Mouse (Mus musculus) cerebellum, adult 2 months (tissue): ENCODE measurements at regions not wholly inside any gene's neighbourhood (a gene's known extent, or its start where the extent isn't known, plus 50 kb on each side); places are given as distances from the start of the nearest gene placed in this dataset.

Experiments used
- CTCF ChIP-seq: fragments of 200-500 bp; IDR thresholded peaks from 2 replicates; pipeline ENCODE4 v1.5.1; 2011; ENCODE audit warnings: low read depth, mild to moderate bottlenecking, control low read depth, low read length, moderate library complexity, borderline replicate concordance; ENCODE audit not compliant: insufficient read depth
- POLR2A ChIP-seq: fragments of 200-500 bp; IDR thresholded peaks from 2 replicates; pipeline ENCODE4 v1.6.1; 2011; ENCODE audit warnings: low read length, control low read depth, borderline replicate concordance; ENCODE audit not compliant: insufficient read depth

GRCm38 (mm10) chr5:141091676-141092075 is 91.3 kb upstream of the Card11 start:
- TF ChIP-seq CTCF (no peak), POLR2A (no peak)
